Mouse (Mus musculus) neural tube, embryonic 10.5 days (tissue): Measurements from ENCODE around the gene Zfp113.

Source experiments
- DNase-seq: peaks from one replicate; pipeline ENCODE4 v3.0.0-alpha.2; 2017; ENCODE audit warnings: low spot score; ENCODE audit errors: extremely low spot score

Zfp113 gene

DNA sequence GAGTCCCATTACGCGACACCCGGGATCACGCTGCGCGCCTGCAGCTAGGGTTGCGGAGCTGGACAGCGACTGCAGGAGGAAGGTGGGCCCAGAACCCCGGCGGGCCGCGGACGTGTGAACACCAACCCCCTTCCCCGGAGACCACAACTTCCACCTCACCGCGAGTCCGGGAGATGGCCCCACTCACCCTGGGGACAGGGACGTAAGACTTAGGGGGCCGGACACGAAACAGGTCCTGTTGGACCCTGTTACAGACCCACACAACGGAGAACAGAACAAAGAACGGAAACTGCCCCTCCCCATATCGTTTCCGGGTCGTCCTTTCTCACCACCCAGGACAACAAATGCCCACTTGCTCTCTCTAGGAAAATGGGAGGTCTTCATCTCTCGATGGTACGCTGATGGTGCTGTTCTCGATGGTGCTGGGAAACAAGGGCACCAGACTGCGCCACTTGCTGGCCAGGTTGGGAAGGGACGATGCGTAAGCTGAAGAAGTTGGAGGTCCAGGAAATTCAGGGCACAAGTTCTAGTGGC, at the start of gene Zfp113:
Gene Zfp113, minus strand, starts transcription at position 302 of the 534 bp plus-strand sequence.
- DNase-seq = peak; percentile 90

DNA sequence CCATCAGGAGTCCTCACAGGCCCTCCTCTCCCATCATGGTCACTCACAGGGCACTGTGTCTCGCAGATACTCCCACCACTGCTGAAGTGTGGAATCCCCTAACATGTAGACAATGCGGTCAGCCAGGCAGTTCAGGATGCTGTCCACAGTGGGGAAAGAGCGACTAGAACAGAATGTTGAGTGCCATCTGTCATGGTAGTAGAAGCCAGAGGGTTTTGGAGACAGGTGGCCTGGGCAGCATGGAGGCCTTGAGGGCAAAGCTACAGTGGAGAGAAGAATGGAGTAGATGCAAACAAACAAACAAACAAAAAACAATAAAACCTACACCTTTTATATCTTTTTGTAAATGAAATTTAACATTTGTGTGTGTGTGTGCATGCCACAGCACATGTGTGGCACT, 46.5 kb upstream of the Zfp113 start:
- no peak for DNase-seq

DNA sequence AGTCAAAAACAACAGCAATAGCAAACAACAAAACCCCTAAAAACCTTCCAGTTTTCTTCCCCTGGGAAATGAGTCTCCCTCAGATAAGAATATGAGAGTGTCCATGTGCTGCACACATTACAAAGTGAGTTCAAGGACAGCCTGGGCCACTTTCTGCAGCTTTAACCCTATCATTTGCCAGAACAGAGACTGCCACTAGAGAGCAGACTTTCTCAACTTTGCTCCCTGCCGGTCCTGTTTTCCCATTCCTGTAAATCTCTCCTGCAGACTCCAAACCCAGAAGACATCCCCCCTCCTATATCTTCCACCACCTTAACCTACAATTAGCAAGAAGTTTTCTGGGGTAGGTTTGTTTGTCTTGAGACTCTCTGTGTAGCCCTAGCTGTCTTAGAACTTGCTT, 44.0 kb upstream of the Zfp113 start:
- no peak for DNase-seq

DNA sequence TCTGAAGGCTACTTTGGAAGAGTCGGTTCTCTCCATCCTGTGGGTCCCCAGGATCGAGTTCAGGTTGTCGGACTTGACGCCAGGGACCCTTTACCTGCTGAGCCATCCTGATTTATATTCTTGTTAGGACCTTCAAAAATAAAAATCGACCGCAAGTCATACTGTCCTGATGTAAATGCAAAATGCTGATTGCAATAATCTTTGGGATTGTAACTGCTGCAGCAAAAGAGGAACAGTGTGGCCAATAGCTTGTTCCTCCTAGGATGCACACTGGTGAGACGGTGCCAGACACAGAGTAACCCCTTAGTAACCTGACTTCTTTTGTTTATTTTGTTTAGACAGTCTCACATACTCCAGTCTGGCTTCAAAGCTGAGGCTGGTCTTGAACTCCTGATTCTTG, 39.9 kb upstream of the Zfp113 start:
- DNase-seq = no peak

DNA sequence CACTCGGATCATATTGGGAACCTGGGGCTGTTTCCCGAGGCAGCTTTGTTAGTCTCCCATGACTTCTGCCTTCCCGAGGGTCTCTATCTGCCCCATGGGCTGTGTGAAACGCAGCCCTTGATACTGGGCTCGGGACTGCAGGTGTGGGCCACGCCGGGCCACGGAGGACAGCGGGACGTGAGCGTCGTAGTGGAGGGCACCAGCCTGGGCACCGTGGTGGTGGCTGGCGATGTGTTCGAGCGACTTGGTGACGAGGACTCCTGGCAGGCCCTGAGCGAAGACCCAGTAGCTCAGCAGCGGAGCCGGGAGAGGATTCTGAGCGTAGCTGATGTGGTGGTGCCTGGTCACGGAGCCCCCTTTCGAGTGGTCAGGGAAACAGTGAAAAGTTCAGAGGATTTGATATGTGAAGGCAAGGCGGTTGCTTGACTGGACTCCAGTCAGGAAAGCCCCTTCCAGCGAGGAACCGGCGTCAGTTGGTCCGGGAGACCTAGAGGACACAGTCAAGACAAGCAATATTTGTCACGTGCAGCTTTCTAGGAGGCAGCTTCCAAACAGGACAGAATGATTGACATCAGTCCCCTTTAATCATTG, 39.3 kb upstream of the Zfp113 start:
- DNase-seq = peak; percentile 58

DNA sequence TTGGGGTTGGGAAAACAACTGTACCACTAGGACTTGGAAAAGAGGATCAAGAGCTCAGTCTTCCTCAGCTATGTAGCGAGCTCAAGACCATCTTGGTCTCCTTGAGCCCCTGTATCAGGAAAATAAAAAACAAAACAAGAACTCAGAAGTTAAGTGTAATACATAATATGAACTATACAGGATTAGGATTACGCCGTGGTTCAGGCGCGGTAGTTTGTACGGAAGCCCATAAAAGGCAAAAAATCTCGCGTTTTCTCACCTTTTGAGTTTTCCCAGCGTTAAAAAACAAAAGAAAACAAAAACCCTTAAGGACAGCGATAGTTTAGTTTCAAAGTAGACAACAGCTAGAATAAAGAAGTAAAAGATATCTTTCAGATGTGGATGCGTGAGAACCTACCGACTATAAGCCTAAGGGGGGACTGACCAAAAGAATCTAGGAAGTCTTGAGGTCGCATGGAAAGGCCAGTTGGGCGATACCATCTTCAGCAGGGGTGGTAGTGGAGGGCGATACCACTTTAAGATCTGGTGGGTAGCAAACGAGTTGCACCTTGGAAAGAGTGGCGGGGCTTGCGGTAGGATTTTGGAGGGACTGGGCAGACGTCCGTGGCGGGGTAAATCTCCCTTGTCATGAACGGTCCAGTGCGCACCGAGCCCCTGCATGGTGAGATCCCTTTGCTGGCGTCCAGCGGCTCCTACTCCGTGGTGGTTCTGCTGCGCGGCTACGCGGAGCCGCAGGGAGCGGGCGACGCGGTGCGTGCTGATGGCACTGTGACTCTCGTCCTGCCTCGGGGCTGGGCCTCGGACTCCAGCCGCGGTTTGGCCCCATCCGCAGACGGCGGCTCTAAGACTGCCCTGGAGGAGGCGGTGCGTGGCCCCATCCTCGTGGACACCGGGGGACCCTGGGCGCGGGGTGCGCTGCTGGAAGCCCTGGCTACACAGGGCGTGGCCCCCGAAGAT, 38.5 kb upstream of the Zfp113 start, which contains the start of gene Mblac1:
Gene Mblac1, plus strand, starts transcription at position 544 of the 957 bp plus-strand sequence.
- DNase-seq = peak; percentile 81

DNA sequence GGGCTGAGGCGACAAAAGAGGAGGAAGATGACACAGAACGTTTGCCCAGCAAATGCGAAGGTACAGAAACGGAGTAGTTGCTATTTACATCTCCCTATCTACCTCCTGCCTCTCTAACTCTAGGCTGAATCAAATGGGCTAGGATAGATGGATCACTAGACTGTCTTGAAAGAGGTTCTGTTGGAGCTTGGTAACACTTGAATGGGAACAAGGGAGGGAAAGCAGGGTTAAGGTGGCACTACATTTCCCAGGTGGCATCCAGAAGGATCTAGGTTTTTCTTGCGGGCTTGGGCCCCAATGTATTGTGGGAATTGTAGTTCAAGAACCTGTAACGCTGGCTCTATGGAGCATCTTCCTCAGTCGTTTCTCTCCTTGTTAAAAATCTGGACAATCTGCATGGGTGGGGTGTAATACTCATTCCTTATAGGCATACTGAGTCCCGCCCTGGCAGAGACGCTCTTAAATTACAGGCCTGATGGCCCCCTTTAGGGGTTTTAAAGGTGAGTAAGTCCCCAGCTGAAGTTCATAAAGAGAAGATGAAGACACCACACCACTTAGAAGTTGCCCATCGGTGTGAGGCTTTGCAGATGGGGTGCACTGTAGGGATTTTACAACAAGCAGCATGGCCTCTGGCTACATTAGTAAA, 32.2 kb upstream of the Zfp113 start:
- peak; percentile 50 for DNase-seq

DNA sequence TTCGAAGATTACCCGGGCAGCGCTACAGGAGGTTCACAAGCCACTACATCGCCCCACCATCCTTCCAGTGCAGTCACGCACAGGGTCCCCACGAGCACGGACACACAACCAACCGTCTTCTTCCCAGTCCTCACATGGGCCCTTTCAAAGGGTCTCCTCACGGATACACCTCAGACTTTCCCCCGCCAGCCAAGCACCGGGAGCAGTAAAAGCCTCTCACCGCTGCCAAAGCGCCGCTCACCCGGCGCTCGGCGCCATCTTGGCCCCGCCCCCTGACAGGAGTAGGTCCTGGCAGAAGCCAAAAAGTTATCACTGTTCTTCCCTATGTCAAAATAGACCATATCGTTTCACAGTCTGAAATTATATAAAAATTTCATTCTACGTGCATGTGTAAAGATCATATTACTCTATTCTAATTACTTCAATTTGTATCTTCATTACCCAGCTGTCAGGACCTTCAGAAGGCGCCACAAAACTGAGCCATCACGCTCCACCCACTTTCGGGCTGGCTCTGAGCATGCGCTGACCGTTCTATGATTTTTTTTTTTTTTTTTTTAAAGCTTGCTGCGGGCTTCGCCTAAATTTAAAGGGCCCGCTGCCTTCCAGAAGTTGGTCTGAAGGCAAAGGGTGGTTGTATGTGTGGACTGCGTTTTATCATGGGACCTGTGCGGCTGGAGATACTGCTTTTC, 31.6 kb upstream of the Zfp113 start, which contains the start of the genes Taf6 and Cnpy4:
Gene Taf6, minus strand, starts transcription at position 502 of the 689 bp plus-strand sequence.
Gene Cnpy4, plus strand, starts transcription at position 536 of the 689 bp plus-strand sequence.
- DNase-seq = peak; percentile 78

DNA sequence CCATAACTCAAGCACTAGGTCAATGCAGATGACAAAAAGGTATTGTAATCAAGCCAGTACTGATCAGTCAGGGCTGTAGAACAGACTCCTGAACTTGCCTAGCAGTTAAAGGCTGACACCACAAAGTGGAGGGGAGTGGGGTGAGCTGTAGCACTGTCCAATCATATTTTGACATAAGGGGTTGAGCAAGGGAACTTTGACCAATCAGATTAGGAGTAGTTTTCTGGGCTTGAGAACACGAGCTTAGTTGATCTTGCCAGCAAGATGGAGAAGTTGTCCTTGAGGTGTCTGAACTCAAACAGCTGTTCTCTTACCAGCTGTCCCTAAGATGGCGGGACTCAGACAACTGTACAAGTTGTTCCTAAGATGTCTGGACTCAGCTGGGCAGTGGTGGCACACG, 17.7 kb upstream of the Zfp113 start:
- no peak for DNase-seq

DNA sequence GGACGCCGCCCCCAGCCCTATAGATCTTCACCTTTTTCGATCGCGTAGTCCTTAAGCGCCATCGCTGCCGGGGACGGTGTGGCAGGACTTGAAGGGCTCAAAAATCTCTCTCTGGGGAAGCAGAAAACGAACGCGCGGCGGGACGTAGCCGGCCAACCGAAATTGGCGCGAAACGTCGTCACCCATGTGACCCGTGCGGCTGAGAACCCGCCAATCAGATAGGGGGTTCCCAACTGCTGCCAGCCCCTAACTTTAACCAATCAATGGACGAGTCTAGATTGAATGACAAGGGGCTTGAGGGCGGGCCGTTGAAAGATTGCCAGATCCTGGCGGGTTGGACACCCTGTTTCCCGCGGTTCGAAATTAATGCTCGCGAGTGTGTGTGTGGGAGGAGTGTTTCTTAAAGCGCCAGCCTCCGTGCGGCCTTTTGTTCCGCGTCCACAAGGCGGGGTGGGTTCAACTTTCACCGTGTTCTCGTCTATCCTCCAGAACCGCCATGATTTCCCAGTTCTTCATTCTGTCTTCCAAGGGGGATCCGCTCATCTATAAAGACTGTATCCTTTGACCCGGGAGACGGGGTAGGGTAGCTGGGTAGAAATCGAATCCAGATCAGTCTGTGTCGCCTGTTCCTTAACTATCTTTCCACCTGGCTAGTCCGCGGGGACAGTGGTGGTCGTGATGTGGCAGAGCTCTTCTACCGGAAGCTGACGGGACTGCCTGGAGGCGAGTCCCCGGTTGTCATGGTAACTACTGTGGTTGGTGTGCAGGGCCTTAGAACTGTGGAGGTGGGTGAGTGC, 16.3 kb upstream of the Zfp113 start, which contains the start of the genes Ap4m1 and Mcm7:
Gene Ap4m1, plus strand, starts transcription at position 308 of the 797 bp plus-strand sequence.
Gene Mcm7, minus strand, starts transcription at position 728 of the 797 bp plus-strand sequence.
- DNase-seq = peak; percentile 89

DNA sequence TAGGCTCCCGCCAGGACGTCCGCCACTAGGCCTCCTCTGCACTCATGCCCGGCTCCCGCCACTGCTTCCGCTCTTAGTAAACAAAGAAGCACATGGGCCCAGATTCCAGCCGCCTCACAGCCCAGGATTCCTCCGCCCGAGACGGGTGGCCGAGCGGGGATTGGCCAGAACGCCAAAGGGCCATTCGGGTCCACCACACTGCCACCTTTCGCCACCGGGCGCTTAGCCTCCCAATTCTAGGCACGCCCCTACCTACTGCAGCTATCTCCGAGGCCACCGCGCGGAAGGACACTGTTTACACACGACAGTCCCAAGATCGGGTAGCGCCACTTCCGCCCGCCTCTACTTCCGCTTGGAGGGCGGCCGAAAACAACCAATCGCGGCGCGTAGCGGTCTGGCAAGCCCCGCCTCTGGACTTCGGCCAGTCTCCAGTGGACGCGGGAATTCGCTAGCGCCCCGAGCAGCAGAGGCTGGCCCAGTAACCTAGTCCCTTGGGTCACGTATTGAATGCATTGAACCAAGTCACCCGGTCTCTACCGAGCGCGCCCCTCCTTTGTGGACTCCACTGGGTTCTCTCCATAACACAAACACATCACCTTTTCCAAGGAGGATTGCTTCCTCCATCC, 15.5 kb upstream of the Zfp113 start:
- DNase-seq = peak; percentile 97

DNA sequence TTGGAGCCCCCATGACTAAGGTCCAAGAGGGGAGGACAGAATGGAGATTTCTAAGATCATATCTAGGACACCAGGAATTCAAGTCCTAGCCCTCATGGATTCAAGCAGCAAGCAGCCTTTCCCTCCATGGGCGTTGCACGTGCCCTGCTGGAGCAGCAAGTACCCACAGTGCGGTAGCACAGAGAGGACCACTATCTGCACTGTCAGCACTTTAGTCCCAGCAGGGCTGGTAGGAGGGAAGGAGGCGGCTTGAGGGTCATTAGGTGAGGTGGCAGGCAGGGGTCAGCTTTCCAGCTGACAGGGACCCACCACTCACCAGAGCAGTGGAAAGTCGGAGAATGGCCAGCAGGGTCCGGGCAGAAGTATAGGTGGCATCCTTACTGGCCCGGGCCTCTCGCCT, 10.1 kb upstream of the Zfp113 start:
- DNase-seq = no peak

DNA sequence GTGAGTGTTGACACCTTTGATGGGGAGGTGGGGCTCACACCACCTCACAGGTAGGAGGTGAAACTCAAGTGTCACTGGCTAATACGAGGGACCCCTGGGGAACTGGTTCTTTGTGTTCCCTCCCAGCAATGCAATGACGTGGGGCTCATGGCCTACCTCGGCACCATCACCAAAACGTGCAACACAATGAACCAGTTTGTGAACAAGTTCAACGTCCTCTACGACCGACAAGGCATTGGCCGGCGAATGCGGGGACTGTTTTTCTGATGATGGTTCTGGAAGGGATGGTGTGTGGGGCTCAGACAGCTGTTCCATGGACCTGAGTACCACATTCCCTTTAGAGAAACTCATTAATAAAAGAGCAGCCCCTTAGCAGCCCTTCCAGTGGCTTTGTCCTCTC, 8.1 kb upstream of the Zfp113 start:
- DNase-seq = no peak

DNA sequence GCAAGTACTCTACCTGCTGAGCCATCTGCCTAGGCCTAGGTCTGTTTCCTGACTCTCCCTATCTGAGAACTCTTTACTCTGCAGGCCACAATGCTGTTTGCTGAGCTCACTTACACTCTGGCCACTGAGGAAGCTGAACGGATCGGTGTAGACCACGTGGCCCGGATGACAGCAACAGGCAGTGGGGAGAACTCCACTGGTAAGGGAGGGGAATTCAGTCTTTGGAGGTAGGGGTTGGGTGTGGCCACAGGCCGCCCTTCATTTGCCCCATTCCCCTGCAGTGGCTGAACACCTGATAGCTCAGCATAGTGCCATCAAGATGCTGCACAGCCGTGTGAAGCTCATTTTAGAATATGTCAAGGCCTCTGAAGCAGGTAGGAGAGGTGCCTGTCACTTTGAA, 7.5 kb upstream of the Zfp113 start:
- no peak for DNase-seq

DNA sequence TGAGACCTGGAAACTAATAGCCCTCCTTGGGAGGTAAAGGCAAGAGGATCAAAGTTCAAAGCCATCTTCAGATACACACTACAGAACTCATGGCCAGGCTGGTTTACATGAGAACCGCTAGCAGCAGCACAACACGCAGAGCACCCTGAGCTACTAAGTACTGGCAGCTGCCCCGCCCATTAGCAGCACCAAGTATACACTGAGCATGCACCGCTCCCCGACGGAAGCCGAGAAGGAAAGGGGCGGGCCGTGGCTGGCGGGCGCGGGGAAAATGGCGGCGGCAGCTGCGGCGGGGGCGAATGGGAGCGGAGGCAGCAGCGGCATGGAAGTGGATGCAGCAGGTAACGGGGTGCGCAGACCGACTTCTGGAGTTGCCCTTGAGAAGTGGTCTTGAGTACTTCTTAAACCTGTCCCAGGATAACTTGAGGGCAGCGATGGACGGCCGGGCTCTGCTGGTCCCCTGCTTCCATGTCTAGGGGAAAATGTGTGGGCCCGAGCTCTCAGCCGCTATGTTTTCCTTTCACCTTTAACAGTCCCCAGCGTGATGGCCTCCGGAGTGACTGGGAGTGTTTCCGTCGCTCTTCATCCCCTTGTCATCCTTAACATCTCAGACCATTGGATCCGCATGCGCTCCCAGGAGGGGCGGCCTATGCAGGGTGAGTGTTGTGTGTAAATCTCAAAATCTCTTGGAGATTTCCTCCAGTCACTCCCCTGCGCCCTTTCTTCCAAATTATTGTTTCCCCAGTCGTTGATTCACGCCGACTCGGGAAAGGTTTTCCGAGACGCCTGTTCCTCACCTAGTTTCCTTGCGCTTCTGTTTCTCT, 5.5 kb upstream of the Zfp113 start, which contains the start of gene Cops6:
Gene Cops6, plus strand, starts transcription at position 230 of the 824 bp plus-strand sequence.
- DNase-seq = peak; percentile 97

DNA sequence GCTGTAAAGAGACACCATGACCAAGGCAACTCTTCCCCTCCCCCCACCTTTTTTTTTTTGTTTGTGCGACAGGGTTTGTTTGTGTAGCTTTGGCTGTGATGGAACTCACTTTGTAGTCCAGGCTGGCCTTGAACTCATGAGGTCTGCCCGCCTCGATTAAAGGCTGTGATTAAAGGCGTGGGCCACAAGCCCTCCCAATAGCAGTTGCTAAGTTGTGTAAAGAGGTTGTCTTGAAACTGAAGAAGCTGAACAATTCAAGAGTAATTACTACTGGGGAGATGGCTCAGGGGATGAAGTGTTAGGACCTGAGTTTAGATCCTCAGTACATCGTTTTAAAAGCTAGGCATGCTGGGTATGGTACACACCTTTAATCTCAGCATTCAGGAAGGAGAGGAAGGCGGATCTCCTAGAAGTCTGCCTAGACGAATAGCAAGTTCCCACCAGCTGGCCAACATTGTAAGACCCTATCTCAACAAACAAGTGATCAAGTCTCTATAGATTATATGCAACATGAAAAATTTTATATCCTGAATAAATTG, 4.7 kb upstream of the Zfp113 start:
- no peak for DNase-seq

DNA sequence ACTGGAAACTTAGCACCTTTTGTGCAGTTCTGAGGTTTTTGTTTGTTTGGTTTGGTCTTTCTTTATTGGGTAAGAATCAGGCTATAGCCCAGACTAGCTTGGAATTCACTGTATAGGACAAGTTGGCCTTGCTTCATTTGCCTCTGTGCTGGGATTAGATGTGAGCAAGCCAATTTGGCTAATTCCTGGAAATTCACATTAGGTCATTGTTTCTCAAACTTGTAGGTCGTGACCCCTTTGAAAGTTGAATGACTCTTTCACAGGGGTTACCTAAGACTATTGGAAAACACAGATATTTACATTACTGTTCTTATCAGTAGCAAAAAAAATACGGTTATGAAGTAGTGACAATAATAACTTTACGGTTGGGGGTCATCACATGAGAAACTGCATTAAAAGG, 1.2 kb downstream of the Zfp113 start:
- no peak for DNase-seq

DNA sequence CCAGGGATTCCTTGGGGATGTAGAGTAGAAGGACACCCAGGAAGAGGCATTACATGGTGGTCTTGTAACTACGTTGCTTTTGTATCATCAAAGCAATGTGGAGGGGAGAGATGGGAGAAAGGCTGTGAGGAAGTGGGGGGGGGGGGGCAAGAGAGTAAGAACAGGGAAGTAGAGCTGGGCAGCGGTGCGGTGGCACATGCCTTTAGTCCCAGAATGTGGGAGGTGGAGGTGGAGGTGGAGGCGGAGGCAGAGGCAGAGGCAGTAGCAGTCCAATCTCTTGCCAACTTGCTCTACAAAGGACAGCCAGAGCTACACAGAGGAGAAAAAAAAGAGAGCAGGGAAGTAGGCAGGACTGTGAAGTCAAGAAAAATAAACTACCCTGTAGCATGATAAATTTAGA, 17.0 kb downstream of the Zfp113 start:
- DNase-seq = no peak
